Mouse (Mus musculus): ENCODE data around the gene Zbtb20.

Zbtb20 gene

GRCm38 (mm10) chr16:43557385-43557784, 681.7 kb downstream of the Zbtb20 start:
- DNase-seq (ENCODE audit: low read depth, low spot score): no peak

- no peak for DNase-seq (ENCODE audit: low read depth, low spot score)
Observed at GRCm38 (mm10) chr16:43561330-43561729, 685.6 kb downstream of the Zbtb20 start.

DNA sequence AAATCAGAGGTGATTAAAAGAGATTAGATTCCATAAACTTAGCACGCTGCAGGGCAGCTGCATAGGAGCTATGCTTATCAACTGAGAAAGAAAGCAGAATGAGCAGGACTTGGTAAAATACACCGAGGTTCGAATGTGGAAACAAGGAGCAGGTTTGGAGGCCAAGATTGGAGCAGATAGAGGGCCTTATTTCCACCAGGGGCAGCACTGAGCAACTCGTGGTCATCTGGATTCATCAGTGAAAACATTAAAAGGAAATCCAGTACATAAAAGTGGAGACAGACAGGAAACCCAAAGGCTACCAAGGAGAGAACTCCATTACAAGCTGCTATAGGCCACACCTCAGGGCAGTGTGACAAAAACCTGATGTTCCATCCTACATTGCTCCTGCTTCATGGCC, 686.3 kb downstream of the Zbtb20 start:
- DNase-seq (ENCODE audit: low read depth, low spot score): peak; percentile 54

GRCm38 (mm10) chr16:43565872-43566271, 690.2 kb downstream of the Zbtb20 start:
- DNase-seq (ENCODE audit: low read depth, low spot score): no peak

- no peak for DNase-seq (ENCODE audit: low read depth, low spot score)
Observed at GRCm38 (mm10) chr16:43566511-43566910, 690.8 kb downstream of the Zbtb20 start.

GRCm38 (mm10) chr16:43571376-43572081, 695.8 kb downstream of the Zbtb20 start:
- no peak for DNase-seq (ENCODE audit: low read depth, low spot score)

GRCm38 (mm10) chr16:43572171-43572570, 696.5 kb downstream of the Zbtb20 start:
- DNase-seq (ENCODE audit: low read depth, low spot score): no peak

- DNase-seq (ENCODE audit: low read depth, low spot score): peak; percentile 15
Observed at GRCm38 (mm10) chr16:43572766-43573165, 697.1 kb downstream of the Zbtb20 start.

DNA sequence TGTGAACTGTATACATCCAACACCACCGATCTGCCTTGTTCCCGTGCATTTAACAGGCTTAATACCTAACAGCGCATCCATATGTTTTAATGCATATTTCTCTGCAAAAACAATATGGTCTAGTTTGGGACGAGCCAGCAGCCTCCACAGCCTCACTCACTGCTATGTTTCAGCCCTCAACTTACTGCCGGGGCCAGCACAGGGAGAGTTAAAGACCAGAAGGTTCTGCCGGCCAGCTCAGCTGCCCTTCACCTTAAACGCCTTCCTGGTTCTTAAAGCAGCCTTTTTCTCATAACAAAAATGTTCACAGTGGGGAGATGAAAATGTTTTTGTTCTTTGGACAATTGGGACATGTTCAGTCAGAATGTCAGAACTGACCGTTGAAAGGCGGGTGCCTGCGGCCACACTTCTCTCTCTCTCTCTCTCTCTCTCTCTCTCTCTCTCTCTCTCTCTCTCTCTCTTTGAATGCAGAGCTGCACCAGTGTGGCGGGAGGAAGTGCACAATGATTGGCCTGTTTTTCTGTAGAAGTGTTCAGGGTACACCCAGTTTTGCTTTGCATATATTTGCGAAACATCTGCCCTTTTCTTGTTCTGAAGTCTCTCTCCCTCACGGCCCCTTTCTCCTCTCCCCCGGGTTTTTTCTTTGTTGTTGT, 697.6 kb downstream of the Zbtb20 start:
- peak; percentile 73 for DNase-seq (ENCODE audit: low read depth, low spot score)

- peak; percentile 91 for DNase-seq (ENCODE audit: low read depth, low spot score)
Observed at GRCm38 (mm10) chr16:43574006-43574764, 698.5 kb downstream of the Zbtb20 start.

- no peak for DNase-seq (ENCODE audit: low read depth, low spot score)
Observed at GRCm38 (mm10) chr16:43575066-43575465, 699.4 kb downstream of the Zbtb20 start.

DNA sequence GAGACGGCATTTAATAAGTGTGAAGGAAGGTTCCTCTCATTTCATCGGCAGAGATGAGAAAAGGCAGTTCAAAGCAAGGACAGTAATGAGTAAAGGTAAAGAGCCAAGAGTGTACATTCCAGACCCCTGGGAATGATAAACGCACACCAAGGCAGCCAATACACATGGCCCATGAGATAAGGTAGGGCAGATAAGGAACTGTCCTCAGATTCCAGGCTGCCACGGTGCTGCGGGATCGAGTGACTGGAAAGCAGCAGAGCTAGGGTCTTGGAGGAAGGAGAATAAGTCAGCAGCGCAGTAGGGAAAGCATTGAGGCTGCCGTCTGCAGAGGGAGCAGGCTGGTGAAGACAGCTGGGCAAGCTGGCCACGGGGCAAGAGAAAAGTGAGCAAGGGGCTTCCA, 699.8 kb downstream of the Zbtb20 start:
- no peak for DNase-seq (ENCODE audit: low read depth, low spot score)

GRCm38 (mm10) chr16:43577399-43577798, 701.7 kb downstream of the Zbtb20 start:
- no peak for DNase-seq (ENCODE audit: low read depth, low spot score)

GRCm38 (mm10) chr16:43578351-43578750, 702.7 kb downstream of the Zbtb20 start:
- DNase-seq (ENCODE audit: low read depth, low spot score): no peak

GRCm38 (mm10) chr16:43579111-43579510, 703.4 kb downstream of the Zbtb20 start:
- no peak for DNase-seq (ENCODE audit: low read depth, low spot score)

GRCm38 (mm10) chr16:43580321-43580822, 704.7 kb downstream of the Zbtb20 start:
- DNase-seq (ENCODE audit: low read depth, low spot score): no peak

DNA sequence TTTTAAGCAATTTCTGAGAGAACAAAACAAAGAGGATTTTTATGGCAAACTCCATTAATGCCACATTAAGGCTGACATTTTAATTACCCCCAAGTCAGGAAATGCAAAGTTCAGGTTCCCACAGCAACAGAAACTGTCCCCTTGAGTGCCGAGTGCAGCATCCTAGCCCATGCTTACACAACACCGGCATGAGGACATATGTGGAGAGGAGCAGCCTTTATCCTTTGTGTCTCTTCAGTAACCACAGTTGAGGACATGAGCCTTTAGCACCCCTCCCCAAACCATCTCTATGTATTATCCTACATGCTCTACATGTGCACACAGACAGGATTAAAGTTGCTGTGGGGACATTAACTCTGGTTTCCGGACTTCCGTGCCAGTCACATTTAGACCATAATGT, 705.9 kb downstream of the Zbtb20 start:
- no peak for DNase-seq (ENCODE audit: low read depth, low spot score)

DNA sequence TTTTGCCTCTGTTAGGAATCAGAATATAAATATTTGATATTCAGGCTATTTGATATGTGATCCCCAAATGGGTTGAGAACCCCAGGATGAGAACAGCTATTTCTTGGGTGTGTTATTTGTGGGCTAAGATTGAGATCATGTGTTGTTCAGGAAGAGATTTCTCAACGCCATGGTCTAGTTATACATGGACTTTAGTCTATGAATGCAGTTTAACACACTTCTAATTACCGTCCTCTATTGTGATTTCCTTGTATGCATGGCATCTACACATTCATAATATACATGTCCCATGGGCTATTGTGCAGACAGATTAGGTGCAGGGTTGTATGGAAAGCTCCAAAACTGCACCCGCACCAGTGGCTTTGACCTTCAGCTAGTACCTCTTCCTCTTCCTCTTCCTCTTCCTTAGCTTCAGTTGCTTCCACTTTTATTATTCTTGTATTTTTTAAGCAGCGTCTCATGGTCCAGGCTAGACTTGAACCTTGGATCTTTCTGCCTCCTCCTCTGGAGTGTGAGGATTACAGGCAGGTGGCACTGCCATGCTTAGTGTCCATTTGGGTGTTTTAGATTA, 711.3 kb downstream of the Zbtb20 start:
- DNase-seq (ENCODE audit: low read depth, low spot score): no peak

DNA sequence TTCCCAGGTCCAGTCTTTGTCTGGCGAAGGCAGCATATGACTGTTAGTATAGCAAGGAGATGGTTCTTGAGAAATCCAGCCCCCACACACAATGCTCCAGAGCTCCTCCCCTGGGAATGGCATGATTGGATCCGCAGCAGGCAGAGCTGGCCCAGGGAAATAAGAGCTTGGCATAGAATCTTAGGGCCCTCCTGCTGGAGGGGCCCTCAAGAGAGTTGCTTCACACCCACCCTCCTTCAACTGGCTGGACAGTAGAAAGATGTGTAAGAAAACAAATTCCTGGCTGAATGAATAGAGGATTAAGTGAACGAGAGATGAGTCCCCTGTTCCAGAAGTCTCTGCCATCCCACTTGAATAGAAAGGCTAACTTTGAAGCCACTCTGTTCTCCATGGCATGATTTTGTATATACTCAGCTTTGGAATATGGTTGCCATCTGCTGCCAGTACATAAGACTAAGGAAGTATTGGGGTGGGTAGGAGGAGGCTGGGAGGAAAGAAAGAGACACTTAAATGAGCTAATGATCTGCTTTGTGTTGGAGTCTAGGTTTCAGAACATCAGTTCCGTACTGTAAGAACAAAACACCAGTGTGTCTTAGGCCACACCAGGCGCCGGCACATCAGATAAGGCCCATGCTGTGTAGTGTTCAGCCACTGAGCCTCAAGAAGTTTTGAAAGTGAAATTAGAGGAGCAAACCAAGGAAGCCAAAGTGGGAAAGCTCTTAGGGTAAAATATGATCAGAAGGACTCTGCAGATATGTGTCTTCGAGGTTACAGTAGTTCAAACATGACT, 715.2 kb downstream of the Zbtb20 start:
- no peak for DNase-seq (ENCODE audit: low read depth, low spot score)

DNA sequence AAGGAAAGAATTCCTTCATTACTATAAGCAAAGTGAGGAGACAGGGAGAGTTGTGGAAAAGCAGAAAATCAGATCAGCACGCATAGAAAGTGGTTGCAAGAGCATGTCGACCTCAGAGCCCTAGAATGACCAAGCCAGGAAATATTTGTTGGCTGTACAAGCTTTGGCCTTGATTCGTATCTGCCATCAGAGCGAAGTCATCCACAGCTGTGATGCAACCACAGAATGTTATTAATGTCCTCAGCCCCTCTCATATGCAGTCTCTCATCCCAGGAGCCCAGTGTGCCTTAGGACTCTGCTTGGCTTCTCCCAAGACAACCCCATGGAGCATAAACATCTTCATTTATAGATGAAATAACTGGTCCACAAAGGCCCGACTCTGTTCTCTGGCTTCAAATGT, 716.4 kb downstream of the Zbtb20 start:
- no peak for DNase-seq (ENCODE audit: low read depth, low spot score)

DNA sequence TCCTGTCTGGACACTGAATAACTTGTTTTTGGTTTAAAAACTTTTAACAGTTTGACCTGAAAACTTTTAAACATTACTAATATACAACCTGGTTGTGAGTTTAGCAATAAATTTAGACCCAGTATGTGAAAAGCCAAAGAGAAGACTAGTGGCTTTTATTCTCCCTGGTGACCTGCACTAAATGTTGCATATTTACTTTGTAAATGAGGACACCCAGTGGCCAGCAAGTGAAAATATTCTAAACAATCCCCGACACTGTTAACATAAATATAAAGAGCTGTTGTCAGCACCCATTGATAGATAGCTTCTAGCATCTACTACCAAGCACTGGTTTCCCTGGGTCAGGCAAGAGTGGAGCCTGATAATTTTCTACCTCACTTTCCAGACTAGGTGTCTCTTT, 717.1 kb downstream of the Zbtb20 start:
- DNase-seq (ENCODE audit: low read depth, low spot score): peak; percentile 53

Measured in CD4-positive, CD25-positive, alpha-beta regulatory T cell, adult 2 months (primary cell).